Mouse (Mus musculus) kidney, postnatal 14 days (tissue): ENCODE measurements around the gene Cxcl2.

Experiments
- DNase-seq: peaks from one replicate; pipeline ENCODE4 v3.0.0; 2022; ENCODE audit warnings: mixed read lengths

Gene Cxcl2

GRCm38 (mm10) chr5:90903339-90904020 is at the start of gene Cxcl2:
Gene Cxcl2 (plus strand): TSS chr5:90903871.
- no peak for DNase-seq

DNA sequence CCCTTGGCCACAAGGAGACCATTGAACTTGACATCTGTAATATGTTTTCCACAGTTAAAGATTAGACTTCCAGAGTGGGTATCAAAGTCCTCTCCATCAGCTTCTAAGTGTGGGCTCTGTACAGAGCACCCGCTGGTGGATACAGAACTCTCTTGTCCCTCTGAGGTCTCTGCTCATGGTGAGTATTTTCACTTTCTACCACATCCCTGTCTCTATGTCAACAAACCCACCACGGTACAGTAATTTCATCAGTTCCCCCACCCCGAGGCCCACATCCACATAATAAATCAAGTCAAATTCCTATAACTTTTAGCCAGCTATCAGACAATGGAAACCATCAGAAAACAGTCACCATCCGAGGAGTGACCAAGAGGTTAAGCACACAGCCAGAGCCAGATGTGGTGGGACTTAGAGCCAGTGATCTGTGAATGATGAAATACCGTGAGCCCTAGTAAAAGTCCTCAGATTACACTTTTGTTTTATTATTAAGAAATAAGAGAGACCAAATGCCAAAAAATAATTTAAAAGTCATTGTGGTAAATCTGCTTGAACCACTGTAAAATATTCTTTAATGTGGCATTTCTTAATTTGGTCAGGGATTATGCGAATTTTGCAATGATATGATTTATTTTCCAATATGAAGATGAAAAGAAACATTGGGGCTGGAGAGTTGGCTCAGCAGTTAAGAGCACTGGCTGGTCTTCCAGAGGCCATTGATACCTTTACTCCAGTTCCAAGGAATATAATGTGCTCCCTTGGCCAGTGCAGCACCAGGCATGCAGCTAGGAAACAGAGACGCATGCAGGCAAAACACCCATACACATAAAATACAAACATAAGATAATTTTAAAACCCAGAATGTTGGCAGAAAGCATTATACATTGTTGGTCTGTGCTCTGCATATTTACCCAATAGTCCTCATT is 48.1 kb upstream of the Cxcl2 start:
- DNase-seq = no peak

- DNase-seq = no peak
These were observed 46.2 kb upstream of the Cxcl2 start for GRCm38 (mm10) chr5:90857463-90857862.

DNA sequence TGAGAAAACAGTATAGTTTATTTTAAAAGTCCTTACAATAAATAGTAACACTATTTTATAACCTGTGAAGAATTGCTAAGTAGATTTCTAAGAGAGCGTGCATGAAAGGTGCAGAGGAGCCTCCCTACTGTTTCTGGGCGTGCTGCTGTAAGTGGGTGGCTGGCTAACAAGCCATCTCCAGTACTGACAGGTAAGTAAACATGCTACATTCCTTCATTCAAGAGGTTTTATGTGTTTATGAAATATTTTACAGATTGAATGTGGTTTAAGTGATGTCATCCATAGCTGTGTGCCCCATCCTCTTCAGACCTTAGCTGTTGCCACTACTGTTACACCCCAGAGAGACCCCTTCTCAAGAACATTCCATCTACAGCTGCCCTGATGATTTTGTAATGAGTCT is 45.2 kb upstream of the Cxcl2 start:
- DNase-seq = no peak

DNA sequence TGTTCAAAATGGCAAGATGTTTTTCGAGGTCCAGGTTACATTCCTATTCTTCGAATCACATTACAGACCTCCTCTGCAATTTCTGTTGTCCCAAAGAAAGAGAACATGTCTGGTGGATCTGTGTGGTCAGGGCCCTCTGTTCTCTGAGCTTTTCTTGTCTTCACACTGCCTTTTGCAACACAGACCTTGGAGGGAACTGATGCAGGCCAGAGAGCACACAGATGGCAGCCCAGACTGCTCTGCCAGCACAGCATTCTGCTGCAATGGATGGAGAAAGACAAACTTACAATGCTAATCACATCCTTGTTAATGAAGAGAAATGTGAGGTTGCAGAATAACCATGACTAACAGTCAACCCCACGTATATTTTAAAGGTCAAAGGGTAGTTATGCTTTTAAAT is 44.6 kb upstream of the Cxcl2 start:
- DNase-seq = no peak

- DNase-seq = no peak
These were observed 41.7 kb upstream of the Cxcl2 start for GRCm38 (mm10) chr5:90861876-90862375.

- DNase-seq = no peak
These were observed 36.9 kb upstream of the Cxcl2 start for GRCm38 (mm10) chr5:90866770-90867169.

- peak; percentile 56 for DNase-seq
These were observed 31.3 kb upstream of the Cxcl2 start for GRCm38 (mm10) chr5:90872377-90872776.

DNA sequence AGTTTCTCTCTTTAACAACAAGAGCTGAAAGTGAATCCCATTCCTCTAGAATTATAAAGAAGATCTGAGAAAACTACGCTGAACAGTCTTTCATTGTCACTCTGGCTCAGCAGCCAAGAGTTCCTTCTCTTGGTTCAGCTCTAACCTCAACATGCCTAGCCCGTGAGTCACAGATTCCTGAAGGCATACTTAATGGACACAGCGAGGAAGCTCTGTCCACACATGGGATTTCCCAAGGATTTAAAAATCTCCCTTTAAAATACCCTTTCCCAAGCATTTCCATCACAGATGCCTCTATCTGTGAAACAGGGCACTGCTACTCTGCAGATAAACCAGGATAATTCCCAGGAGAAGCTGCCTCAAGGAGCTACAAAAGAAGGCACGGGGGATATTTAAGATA is 27.6 kb upstream of the Cxcl2 start:
- DNase-seq = peak; percentile 22

DNA sequence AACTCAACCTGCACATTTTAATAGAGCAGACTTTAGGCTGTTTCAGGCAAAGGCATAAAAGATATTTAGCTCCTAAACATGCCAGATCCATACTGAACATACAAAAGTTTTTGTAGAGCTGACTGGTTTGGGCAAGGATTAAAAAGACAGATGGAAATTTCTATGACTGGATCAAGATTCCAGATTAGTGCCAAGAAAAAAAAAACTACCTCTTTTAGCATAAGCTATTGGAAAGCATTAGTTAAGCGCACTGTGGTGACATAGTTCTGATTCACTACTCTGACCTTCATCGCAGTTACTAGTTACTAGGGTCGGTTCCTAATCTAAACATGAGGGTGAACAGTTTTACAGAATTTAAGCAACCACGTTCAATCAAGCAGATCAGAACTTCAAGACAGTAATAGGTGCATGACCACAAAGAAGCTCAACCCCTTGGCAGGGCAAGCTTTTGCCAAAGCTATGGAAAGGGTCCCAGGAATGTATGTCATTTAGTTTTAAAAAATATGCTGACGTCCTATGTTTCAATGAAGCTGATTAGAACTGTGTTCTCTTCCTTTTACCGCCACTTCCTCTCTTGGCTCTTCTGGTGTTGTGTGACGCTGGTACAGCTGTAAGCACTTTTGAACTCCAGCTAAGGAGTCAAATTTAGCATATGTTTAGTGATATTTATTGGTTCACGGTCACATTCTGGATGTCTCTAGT is 27.0 kb upstream of the Cxcl2 start:
- no peak for DNase-seq

- no peak for DNase-seq
These were observed 26.5 kb upstream of the Cxcl2 start for GRCm38 (mm10) chr5:90877173-90877512.

DNA sequence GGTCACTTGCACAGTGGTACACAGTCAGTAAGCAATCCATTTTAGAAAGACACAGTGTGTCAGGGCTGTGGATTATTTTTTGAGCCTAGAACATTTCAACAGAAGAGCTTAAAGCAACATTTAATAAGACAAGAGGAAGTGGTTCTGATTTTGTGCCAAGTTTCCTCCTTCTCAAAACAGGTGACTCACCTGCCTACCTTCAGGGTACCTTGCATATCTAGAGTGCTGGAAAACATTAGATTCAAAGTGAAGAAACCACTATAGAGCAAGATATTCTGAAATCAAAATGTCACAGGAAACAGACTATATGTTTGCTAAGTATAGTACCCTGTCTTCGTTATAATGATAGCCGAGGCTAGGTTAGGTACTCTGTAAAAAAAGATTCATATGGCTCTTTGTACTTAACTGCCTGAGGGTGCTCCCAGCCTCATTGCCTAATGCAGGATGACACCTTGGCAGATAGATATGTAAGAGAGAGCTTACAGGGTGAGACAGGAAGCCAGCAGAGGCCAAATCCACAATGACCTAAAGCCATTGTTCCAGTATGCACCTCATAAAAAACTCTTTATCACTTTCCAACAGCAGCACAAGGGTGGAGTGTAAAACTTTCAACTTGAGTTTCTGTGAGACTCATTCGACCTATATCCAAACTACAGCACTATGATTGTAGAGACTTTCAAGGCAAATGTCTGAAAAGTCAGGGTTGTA is 24.2 kb upstream of the Cxcl2 start:
- no peak for DNase-seq

GRCm38 (mm10) chr5:90880335-90880850 is 23.3 kb upstream of the Cxcl2 start:
- DNase-seq = no peak

GRCm38 (mm10) chr5:90881021-90881420 is 22.6 kb upstream of the Cxcl2 start:
- no peak for DNase-seq

GRCm38 (mm10) chr5:90881682-90882081 is 22.0 kb upstream of the Cxcl2 start:
- no peak for DNase-seq

- no peak for DNase-seq
These were observed 21.5 kb upstream of the Cxcl2 start for GRCm38 (mm10) chr5:90882146-90882545.

- peak; percentile 64 for DNase-seq
These were observed 18.9 kb upstream of the Cxcl2 start for GRCm38 (mm10) chr5:90884628-90885242.

DNA sequence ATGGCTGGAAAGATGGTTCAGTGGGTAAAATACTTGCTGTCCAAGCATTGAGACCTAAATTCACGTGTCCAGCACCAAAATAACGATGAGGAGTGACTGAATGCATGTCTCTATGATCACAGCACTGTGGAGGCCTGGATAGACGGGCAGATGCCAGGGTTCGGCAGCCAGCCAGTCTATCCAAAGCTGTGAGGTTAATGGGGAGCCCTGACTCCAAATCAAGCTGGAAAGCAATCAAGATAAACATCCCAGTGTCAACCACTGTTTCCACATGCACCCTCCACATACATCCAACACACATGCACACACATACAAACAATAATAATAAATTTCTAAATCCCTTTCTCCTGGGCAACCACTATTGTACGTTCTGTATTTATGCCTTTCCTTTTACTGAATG is 15.0 kb upstream of the Cxcl2 start:
- no peak for DNase-seq

DNA sequence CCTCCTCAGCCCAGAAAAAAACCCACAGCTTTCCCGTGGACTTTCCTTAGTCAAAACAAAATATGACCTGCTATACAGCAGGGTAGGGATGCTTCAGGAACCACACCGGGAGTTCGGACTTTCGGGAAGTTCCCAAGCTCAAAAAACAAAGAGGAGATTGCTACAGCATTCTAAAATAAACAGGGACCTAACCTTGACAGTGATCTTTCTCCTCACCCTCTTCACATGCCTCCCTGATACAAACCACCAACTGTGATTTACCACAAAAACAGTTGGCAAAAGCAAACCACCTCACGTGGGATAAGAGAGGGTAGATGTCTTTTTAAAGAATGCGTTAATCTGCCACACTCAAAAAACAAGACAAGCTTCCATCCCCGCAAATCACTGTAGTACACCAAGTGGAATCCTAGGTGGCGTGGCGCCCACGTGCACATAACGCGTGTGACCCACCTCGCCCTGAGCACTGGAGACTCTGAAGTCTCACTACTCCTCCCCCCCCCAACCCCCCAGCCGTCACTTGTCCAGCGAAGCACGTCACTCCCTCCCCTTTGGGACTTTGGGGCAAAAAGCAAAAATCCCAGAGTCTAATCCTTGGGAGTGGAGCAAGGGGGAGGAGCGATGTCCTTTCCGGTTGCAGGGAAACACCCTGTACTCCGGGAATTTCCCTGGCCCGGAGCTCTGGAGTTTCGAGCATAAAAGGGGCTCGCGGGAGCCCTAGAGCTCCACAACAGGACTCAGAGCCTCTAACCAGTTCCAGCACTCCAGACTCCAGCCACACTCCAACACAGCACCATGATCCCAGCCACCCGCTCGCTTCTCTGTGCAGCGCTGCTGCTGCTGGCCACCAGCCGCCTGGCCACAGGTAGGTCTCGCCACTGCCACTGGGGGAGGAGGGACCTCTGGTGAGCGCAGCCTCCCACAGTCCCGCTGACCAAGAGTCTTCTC is 12.9 kb upstream of the Cxcl2 start, which contains the start of gene Cxcl1:
Gene Cxcl1, plus strand, starts transcription at position 723 of the 945 bp plus-strand sequence.
- peak; percentile 67 for DNase-seq

- DNase-seq = no peak
These were observed 12.2 kb upstream of the Cxcl2 start for GRCm38 (mm10) chr5:90891464-90891813.

DNA sequence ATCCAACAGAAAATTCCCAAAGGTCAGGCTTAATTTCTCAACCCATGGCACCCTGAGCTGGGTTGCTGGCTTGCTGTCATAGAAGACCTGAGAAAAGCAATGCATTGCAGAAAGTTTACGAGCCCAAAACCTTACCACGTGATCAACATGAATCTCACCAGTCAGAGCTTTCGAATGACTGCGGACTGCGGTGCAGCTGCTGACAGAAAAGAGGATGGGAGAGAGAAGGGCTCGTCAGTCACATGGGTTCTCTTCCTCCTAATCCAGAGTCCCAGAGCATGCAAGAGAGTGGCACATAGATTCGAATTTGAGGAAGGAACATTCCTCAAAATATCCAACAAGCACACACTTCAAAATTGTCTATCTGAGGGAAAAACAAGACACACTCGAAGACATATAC is 9.4 kb upstream of the Cxcl2 start:
- DNase-seq = no peak
